Mouse (Mus musculus): ENCODE results near the gene Insyn1.
A peak's percentile ranks its signal among the peaks of the same experiment; 100 is the strongest.

DNA sequence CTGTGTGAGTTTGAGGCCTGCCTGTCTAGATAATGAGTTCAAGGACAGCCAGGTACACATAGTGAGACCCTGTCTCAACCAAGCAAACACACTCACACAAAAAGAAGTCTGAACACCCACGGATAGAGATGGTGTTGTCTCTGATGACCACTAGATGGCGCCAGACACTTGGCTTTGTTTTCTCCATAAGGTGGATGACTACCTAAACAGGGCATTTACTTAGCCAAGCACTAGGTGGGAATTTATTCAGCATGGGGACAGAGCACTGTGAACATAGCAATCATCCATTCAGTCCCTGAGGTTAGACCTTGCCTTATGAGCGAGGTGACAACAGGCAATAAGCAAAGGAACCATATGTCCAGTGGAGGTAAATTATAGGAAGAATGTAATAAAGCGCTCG, 51.5 kb downstream of the Insyn1 start:
- peak; percentile 83; the same call in 1 of the 2 replicates for TF ChIP-seq CTCF (IDR thresholded peaks at IDR 0.05; ENCODE audit: borderline replicate concordance, insufficient read depth, low read depth, low read length)
- no peak for TF ChIP-seq POLR2A (IDR thresholded peaks at IDR 0.05; ENCODE audit: borderline replicate concordance, insufficient read depth, low read length)
